Mouse (Mus musculus): ENCODE measurements around the gene Nup93.

The Nup93 gene

GRCm38 (mm10) chr8:94186542-94186941, 27.8 kb upstream of the Nup93 start:
- DNase-seq (ENCODE audit: low read depth, low spot score): no peak

GRCm38 (mm10) chr8:94187290-94188002, 26.9 kb upstream of the Nup93 start:
- no peak for DNase-seq (ENCODE audit: low read depth, low spot score)

- DNase-seq (ENCODE audit: low read depth, low spot score): no peak
These were observed 24.9 kb upstream of the Nup93 start for GRCm38 (mm10) chr8:94189275-94190031.

- no peak for DNase-seq (ENCODE audit: low read depth, low spot score)
These were observed 23.2 kb upstream of the Nup93 start for GRCm38 (mm10) chr8:94191101-94191691.

GRCm38 (mm10) chr8:94192926-94193325, 21.4 kb upstream of the Nup93 start:
- DNase-seq (ENCODE audit: low read depth, low spot score): no peak

GRCm38 (mm10) chr8:94194591-94195223, 19.7 kb upstream of the Nup93 start:
- DNase-seq (ENCODE audit: low read depth, low spot score): no peak

GRCm38 (mm10) chr8:94199202-94199869, 15.0 kb upstream of the Nup93 start:
- DNase-seq (ENCODE audit: low read depth, low spot score): peak; percentile 76

- no peak for DNase-seq (ENCODE audit: low read depth, low spot score)
These were observed 10.3 kb upstream of the Nup93 start for GRCm38 (mm10) chr8:94204043-94204442.

GRCm38 (mm10) chr8:94205736-94206135, 8.6 kb upstream of the Nup93 start:
- no peak for DNase-seq (ENCODE audit: low read depth, low spot score)

- no peak for DNase-seq (ENCODE audit: low read depth, low spot score)
These were observed 8.1 kb upstream of the Nup93 start for GRCm38 (mm10) chr8:94206256-94206655.

GRCm38 (mm10) chr8:94207491-94207890, 6.9 kb upstream of the Nup93 start:
- DNase-seq (ENCODE audit: low read depth, low spot score): no peak

GRCm38 (mm10) chr8:94209639-94210038, 4.7 kb upstream of the Nup93 start:
- peak; percentile 87 for DNase-seq (ENCODE audit: low read depth, low spot score)

GRCm38 (mm10) chr8:94210225-94210624, 4.1 kb upstream of the Nup93 start:
- DNase-seq (ENCODE audit: low read depth, low spot score): peak; percentile 74

- DNase-seq (ENCODE audit: low read depth, low spot score): no peak
These were observed 545 bp upstream of the Nup93 start for GRCm38 (mm10) chr8:94213819-94214218.

- DNase-seq (ENCODE audit: low read depth, low spot score): peak; percentile 65
These were observed 13.1 kb downstream of the Nup93 start for GRCm38 (mm10) chr8:94227381-94227939.

- no peak for DNase-seq (ENCODE audit: low read depth, low spot score)
These were observed 25.9 kb downstream of the Nup93 start for GRCm38 (mm10) chr8:94240240-94240751.

- DNase-seq (ENCODE audit: low read depth, low spot score): no peak
These were observed 35.6 kb downstream of the Nup93 start for GRCm38 (mm10) chr8:94249836-94250435.

GRCm38 (mm10) chr8:94258881-94259280, 44.5 kb downstream of the Nup93 start:
- no peak for DNase-seq (ENCODE audit: low read depth, low spot score)

GRCm38 (mm10) chr8:94262626-94263297, 48.4 kb downstream of the Nup93 start:
- peak; percentile 64 for DNase-seq (ENCODE audit: low read depth, low spot score)

All from telencephalon, adult 2 months (tissue).